Mouse (Mus musculus): ENCODE results near the gene Mbl2.
A peak's percentile ranks its signal among the peaks of the same experiment; 100 is the strongest.

DNA sequence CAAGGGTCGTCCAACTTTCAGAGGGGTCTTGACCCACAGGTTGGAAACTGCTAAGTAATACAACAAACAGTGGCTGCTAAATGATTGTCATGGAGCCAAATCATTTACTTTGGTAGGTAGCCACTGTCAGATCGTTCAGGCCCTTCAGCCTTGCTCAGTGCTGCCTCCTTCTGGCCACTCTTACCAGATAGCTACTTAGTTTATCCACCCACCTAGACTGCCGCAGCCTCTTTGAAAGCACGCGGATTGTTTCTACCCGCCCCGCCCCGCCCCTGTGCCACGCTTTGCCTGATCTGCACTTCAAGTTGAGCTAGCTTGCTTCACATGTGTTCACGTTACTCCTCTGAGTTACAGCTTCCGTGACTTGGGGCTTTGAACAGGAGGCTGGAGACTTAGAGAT lies 14.6 kb downstream of the Mbl2 start:
- TF ChIP-seq CTCF (IDR thresholded peaks at IDR 0.05; ENCODE audit: low read depth) (peak; percentile 79), EP300 (IDR thresholded peaks at IDR 0.05; ENCODE audit: low read depth) (no peak)

Data from liver, embryonic 14.5 days (tissue).